Mouse (Mus musculus) hindbrain, embryonic 14.5 days (tissue): ENCODE measurements around the gene Baiap2. TPM values are rescaled to one million over a fixed set of nuclear protein-coding genes. Genes with fewer than 3 reads are reported as not detected.

Experiments
- ATAC-seq: fragments of 200-750 bp; cut with Nextera tagmentation; 2 replicates; pipeline ENCODE4 v1.8.0; 2017; ENCODE audit warnings: moderate number of reproducible peaks, mild to moderate bottlenecking, moderate TSS enrichment, moderate library complexity; ENCODE audit not compliant: low FRiP score
- DNase-seq: peaks from one replicate; pipeline ENCODE4 v3.0.0-alpha.2; 2015; ENCODE audit warnings: low spot score
- H3K27ac ChIP-seq: fragments of 300-500 bp; sonication (generic); 2 replicates; pipeline ENCODE4 v1.5.1; 2014; ENCODE audit warnings: mild to moderate bottlenecking, moderate library complexity
- H3K27me3 ChIP-seq: fragments of 300-500 bp; sonication (generic); 2 replicates; pipeline ENCODE4 v1.6.1; 2014; ENCODE audit warnings: mild to moderate bottlenecking, low read length, mixed read lengths; ENCODE audit not compliant: control insufficient read depth, insufficient read depth
- H3K36me3 ChIP-seq: fragments of 300-500 bp; sonication (generic); replicated peaks from 2 replicates; pipeline ENCODE4 v1.6.1; 2014; ENCODE audit not compliant: control insufficient read depth, insufficient read depth
- H3K4me1 ChIP-seq: fragments of 300-500 bp; sonication (generic); replicated peaks from 2 replicates; pipeline ENCODE4 v1.6.1; 2014; ENCODE audit warnings: antibody characterized with exemption, low read length, mixed read lengths; ENCODE audit not compliant: control insufficient read depth, insufficient read depth
- H3K4me2 ChIP-seq: fragments of 300-500 bp; sonication (generic); replicated peaks from 2 replicates; pipeline ENCODE4 v1.6.1; 2014; ENCODE audit warnings: mild to moderate bottlenecking, moderate library complexity
- H3K4me3 ChIP-seq: fragments of 300-500 bp; sonication (generic); replicated peaks from 2 replicates; pipeline ENCODE4 v1.5.1; 2014; ENCODE audit warnings: mild to moderate bottlenecking, low read length
- H3K9ac ChIP-seq: fragments of 300-500 bp; sonication (generic); 2 replicates; pipeline ENCODE4 v1.6.1; 2014
- H3K9me3 ChIP-seq: fragments of 300-500 bp; sonication (generic); 2 replicates; pipeline ENCODE4 v1.6.1; 2016; ENCODE audit warnings: low read length; ENCODE audit not compliant: control insufficient read depth
- WGBS: fragments of 180-500 bp; shearing (Covaris S2); extraction: QIAGEN DNeasy Blood & Tissue Kit; methylation state at CpG from one replicate; pipeline ENCODE4 v1.1.7; 2014; 5-methylcytosine and 5-hydroxymethylcytosine counted together
- polyA plus RNA-seq: library from polyadenylated mRNA; unstranded; fragments of >200 nt; fragmentation: Nextera tagmentation; extraction: Ambion mirVana; gene quantifications from 2 replicates; pipeline ENCODE4 v1.2.1, GENCODE M21; 2014

Baiap2 gene
- polyA plus RNA-seq, 1 experiment from 2014 or later: 13.7 TPM

DNA sequence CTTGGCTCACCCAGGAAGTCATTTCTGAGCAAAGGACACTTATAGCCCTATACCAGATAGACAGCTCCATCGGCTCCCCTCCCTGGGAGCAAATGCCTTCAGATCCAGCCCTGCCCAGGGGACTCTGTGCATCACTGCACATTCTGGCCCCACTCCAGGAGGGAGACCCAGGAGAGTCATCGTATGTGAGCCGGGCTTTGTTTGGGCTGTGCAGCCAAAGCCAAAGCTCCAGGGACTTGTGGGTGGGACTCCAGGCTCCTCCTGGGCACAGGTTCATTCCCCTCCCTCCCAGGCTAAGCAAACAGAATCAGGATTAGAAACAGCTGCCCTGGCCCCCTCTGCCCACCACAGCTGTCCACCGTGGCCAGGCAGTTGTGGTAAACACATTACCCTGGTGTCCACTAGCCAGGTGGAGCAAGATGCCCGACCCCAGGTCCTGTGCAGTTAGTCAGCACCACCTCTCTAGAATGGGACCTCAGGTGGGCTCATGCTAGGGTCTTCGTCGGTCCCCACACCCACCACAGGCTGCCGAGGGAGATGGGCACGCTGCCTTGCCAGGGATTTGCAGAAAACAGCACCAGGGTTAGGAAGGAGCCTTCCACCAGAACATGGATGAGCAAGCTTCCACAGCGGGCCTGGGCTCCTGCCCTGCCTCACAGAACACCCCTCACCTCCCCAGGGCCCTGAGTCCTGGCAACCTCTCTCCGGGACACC lies 103.4 kb downstream of the Baiap2 start:
- Histone ChIP-seq H3K4me3 (peak overlapping the region; percentile 77), H3K36me3 (no peaks in the 10 kb centered on the region), H3K4me1 (peaks cover 37% of the 10 kb centered on the region), H3K9ac (peak overlapping the region; percentile 89), H3K4me2 (peak overlapping the region; percentile 95), H3K27me3 (no peaks in the 10 kb centered on the region; the same call in 1 of the 2 replicates), H3K9me3 (no peaks in the 10 kb centered on the region), H3K27ac (peak overlapping the region; percentile 92)
- DNase-seq: peak; percentile 46
- 35% methylated on average over 11 of the region's 11 CpGs for WGBS
- ATAC-seq: no peak

- Histone ChIP-seq H3K9me3 (no peaks in the 10 kb centered on the region), H3K4me3 (peak within 1 kb of the TSS; percentile 77), H3K36me3 (no peaks in the 10 kb centered on the region), H3K27me3 (no peaks in the 10 kb centered on the region; the same call in 1 of the 2 replicates), H3K9ac (peak within 1 kb of the TSS; percentile 89), H3K4me2 (peak within 1 kb of the TSS; percentile 95), H3K27ac (peak within 1 kb of the TSS; percentile 92), H3K4me1 (peaks cover 38% of the 10 kb centered on the region)
- 1% methylated on average over 49 of the region's 63 CpGs for WGBS
- DNase-seq: peak; percentile 57
- ATAC-seq: 0 out of 2 replicates have a peak, but pooled peaks have one; percentile 34
Measured at GRCm38 (mm10) chr11:120046553-120047191, 104.1 kb downstream of the Baiap2 start, which contains the start of gene Aatk. Aatk (minus strand) TSS chr11:120047167.

DNA sequence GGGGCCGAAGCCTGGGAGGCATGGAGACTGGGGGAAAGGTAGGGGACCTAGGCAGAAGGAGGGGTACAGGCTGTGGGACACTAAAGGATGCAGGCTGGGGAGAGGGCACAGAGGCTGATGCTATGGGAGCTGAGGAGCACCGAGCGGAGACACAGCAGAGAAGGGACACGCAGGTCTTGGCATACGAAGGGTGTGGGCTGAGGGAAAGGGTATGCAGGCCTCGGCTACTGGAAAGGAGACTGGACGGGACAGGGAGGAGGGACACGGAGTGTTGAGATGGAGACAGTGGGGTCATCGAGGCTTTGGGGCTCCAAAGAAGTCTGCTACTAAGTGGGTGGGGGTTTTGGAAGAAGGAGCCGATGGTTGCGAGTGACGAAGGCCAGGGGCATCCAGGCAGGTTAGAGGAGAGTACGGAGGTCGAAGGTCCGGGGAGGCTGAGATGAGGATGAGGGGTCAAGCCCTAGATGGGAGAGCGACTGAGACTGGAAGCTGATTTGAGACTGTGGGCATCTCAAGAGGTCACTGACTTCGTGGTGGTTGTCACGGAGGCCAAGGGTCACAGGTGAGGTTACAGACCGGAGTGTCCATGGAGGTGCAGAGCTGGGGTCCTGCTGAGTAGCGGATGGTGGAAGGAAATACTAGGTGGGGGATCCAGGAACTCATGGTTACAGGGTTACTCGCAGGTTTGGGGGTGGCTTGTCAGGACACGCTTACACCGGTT lies 105.1 kb downstream of the Baiap2 start:
- DNase-seq (no peak), ATAC-seq (0 out of 2 replicates have a peak, but pooled peaks have one; percentile 18)
- H3K4me2 ChIP-seq: peak overlapping the region; percentile 95
- H3K27me3 ChIP-seq: no peaks in the 10 kb centered on the region; the same call in 1 of the 2 replicates
- peaks cover 40% of the 10 kb centered on the region for H3K4me1 ChIP-seq
- H3K4me3 ChIP-seq: peak overlapping the region; percentile 77
- WGBS: 8% methylated on average over 23 of the region's 23 CpGs
- H3K9ac ChIP-seq: peak overlapping the region; percentile 89
- H3K27ac ChIP-seq: peak overlapping the region; percentile 92
- H3K9me3 ChIP-seq: no peaks in the 10 kb centered on the region
- no peaks in the 10 kb centered on the region for H3K36me3 ChIP-seq

GRCm38 (mm10) chr11:120048252-120048556 lies 105.6 kb downstream of the Baiap2 start:
- under 1% methylated on average over 23 of the region's 23 CpGs for WGBS
- Histone ChIP-seq H3K27me3 (no peaks in the 10 kb centered on the region; the same call in 1 of the 2 replicates), H3K4me3 (peak overlapping the region; percentile 77), H3K36me3 (no peaks in the 10 kb centered on the region), H3K9ac (peak overlapping the region; percentile 89), H3K4me1 (peaks cover 40% of the 10 kb centered on the region), H3K9me3 (no peaks in the 10 kb centered on the region), H3K27ac (peak overlapping the region; percentile 92), H3K4me2 (peak overlapping the region; percentile 95)
- ATAC-seq (0 out of 2 replicates have a peak, but pooled peaks have one; percentile 22), DNase-seq (peak; percentile 72)

DNA sequence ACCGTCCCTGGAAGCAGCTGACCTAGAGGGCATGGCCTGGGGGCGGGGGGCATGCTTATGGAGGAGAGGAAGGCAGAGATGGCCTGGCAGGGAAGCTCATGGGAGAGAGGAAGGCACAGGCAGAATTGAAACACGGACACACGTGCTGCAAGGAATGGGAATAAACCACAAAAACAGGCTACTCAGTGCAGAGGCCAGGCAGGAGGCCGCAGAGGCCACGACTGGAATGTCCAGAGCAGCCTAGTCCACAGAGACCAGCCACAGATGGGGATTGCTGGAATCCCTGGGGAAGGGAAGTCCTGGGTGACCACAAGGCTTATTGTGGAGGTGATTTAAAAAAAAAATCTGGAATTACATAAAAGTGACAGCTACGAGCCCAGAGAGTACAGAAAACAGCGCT lies 106.5 kb downstream of the Baiap2 start:
- peak overlapping the region; percentile 95; the same call in 1 of the 2 replicates for H3K4me2 ChIP-seq
- H3K9ac ChIP-seq: no peak overlapping the region
- H3K4me3 ChIP-seq: no peak overlapping the region
- H3K4me1 ChIP-seq: peaks cover 40% of the 10 kb centered on the region
- no peaks in the 10 kb centered on the region for H3K36me3 ChIP-seq
- ATAC-seq (no peak), DNase-seq (no peak)
- no peaks in the 10 kb centered on the region; the same call in 1 of the 2 replicates for H3K27me3 ChIP-seq
- 86% methylated on average over 8 of the region's 8 CpGs for WGBS
- no peaks in the 10 kb centered on the region for H3K9me3 ChIP-seq
- no peak overlapping the region for H3K27ac ChIP-seq

DNA sequence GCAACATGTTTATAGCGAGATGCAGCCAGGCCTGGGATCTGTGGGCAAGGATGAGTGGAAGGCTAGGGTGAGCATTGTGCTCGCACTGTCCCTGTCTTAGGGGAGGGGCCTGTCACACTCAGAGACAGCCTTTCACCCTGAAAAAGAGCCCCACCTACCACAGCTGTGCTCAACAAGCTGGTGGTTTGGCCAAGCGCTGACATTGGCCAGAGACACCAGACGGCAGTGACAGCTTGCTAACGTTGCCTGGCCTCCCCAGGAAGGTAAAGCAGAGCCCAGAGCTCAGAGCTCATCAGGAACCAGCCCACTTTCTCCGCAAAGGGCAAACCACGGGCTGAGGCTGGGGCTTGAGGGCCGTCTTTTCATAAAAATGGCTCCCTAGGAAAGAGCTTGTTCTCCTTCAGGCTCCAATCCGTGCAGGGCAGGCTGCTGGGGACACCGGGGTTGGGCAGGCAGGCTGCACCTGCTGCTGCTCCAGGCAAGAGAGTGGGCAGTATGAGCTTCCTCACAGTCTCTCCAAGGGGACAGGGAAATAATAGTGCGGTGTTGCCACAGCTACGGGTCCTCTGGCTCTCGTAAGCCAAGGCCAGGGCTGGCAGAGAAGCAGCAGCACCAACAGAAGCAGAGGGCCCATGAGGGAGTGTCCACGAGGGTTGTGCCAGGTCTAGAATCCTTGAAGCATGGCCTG lies 108.7 kb downstream of the Baiap2 start:
- ATAC-seq: no peak
- H3K27ac ChIP-seq: 0 out of 2 replicates have a peak overlapping the region, but pooled peaks have one; percentile 40
- WGBS: 27% methylated on average over 14 of the region's 14 CpGs
- no peak overlapping the region for H3K4me2 ChIP-seq
- no peaks in the 10 kb centered on the region; the same call in 1 of the 2 replicates for H3K27me3 ChIP-seq
- no peak for DNase-seq
- H3K4me1 ChIP-seq: peaks cover 26% of the 10 kb centered on the region
- no peak overlapping the region for H3K4me3 ChIP-seq
- no peaks in the 10 kb centered on the region for H3K36me3 ChIP-seq
- no peaks in the 10 kb centered on the region for H3K9me3 ChIP-seq
- no peak overlapping the region for H3K9ac ChIP-seq

- no peaks in the 10 kb centered on the region for H3K36me3 ChIP-seq
- 75% methylated on average over 9 of the region's 9 CpGs for WGBS
- H3K9ac ChIP-seq: no peak overlapping the region
- H3K27me3 ChIP-seq: no peaks in the 10 kb centered on the region; the same call in 1 of the 2 replicates
- ATAC-seq (no peak), DNase-seq (no peak)
- no peak overlapping the region for H3K27ac ChIP-seq
- H3K4me2 ChIP-seq: no peak overlapping the region
- no peak overlapping the region for H3K4me3 ChIP-seq
- peaks cover 26% of the 10 kb centered on the region for H3K4me1 ChIP-seq
- no peaks in the 10 kb centered on the region for H3K9me3 ChIP-seq
Measured at GRCm38 (mm10) chr11:120052274-120052673, 109.7 kb downstream of the Baiap2 start.

DNA sequence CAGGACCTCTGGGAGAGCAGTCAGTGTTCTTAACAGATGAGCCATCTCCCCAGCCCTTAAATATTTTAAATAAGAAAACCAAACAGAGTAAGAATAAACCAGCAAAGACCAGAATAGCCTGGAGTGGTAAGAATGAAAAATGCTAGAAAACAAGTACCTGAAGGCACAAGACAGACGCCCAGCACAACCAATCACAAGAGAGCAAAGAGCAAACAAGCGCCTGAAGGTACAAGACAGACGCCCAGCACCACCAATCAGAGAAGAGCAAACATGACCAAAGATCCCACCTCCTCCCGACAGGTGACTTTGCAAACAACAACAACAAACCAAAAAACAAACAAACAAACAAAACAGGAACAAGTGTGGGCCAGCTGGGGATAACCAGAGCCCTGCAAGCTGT lies 111.3 kb downstream of the Baiap2 start:
- 91% methylated on average over 4 of the region's 4 CpGs for WGBS
- Histone ChIP-seq H3K9ac (no peak overlapping the region), H3K9me3 (no peaks in the 10 kb centered on the region), H3K4me3 (no peak overlapping the region), H3K27me3 (no peaks in the 10 kb centered on the region; the same call in 1 of the 2 replicates), H3K4me1 (peaks cover 14% of the 10 kb centered on the region), H3K36me3 (no peaks in the 10 kb centered on the region), H3K27ac (no peak overlapping the region), H3K4me2 (no peak overlapping the region)
- DNase-seq (no peak), ATAC-seq (no peak)
